Mouse (Mus musculus) forebrain, postnatal 0 days (tissue): ENCODE data around the gene Pcdh7. TPM values are rescaled to one million over a fixed set of nuclear protein-coding genes. Genes with fewer than 3 reads are reported as not detected.
A peak's percentile ranks its signal among the peaks of the same experiment; 100 is the strongest.

Experiments used
- ATAC-seq: fragments of 200-750 bp; cut with Nextera tagmentation; 2 replicates; pipeline ENCODE4 v1.8.0; 2017; ENCODE audit warnings: mild to moderate bottlenecking, moderate library complexity
- DNase-seq: peaks from one replicate; pipeline ENCODE4 v3.0.0-alpha.2; 2015
- H3K27ac ChIP-seq: fragments of 300-500 bp; sonication (generic); 2 replicates; pipeline ENCODE4 v1.5.1; 2014; ENCODE audit warnings: low read depth, mild to moderate bottlenecking, antibody characterized with exemption, low read length, moderate library complexity, mixed read lengths
- H3K27me3 ChIP-seq: fragments of 300-500 bp; sonication (generic); 2 replicates; pipeline ENCODE4 v1.6.1; 2014; ENCODE audit warnings: mild to moderate bottlenecking, low read length, mixed read lengths; ENCODE audit not compliant: insufficient read depth
- H3K36me3 ChIP-seq: fragments of 300-500 bp; sonication (generic); 2 replicates; pipeline ENCODE4 v1.6.1; 2014; ENCODE audit warnings: mild to moderate bottlenecking, moderate library complexity; ENCODE audit not compliant: insufficient read depth
- H3K4me1 ChIP-seq: fragments of 300-500 bp; sonication (generic); 2 replicates; pipeline ENCODE4 v1.6.1; 2014; ENCODE audit warnings: antibody characterized with exemption; ENCODE audit not compliant: insufficient read depth
- H3K4me2 ChIP-seq: fragments of 300-500 bp; sonication (generic); 2 replicates; pipeline ENCODE4 v1.6.1; 2014; ENCODE audit warnings: low read depth, mild to moderate bottlenecking, moderate library complexity
- H3K4me3 ChIP-seq: fragments of 300-500 bp; sonication (generic); 2 replicates; pipeline ENCODE4 v1.5.1; 2014; ENCODE audit warnings: low read depth, low read length, mixed read lengths
- H3K9ac ChIP-seq: fragments of 300-500 bp; sonication (generic); 2 replicates; pipeline ENCODE4 v1.6.1; 2014; ENCODE audit warnings: mild to moderate bottlenecking
- H3K9me3 ChIP-seq: fragments of 300-500 bp; sonication (generic); 2 replicates; pipeline ENCODE4 v1.6.1; 2016; ENCODE audit warnings: low read length
- CTCF ChIP-seq: sonication (generic); IDR thresholded peaks from 2 replicates; pipeline ENCODE4 v1.5.1; 2016; ENCODE audit warnings: antibody characterized with exemption, control low read depth, low read depth
- WGBS: fragments of 180-500 bp; shearing (Covaris S2); extraction: QIAGEN DNeasy Blood & Tissue Kit; methylation state at CpG from one replicate; pipeline ENCODE4 v1.1.7; 2014; 5-methylcytosine and 5-hydroxymethylcytosine counted together
- polyA plus RNA-seq: library from polyadenylated mRNA; unstranded; fragments of >200 nt; fragmentation: Nextera tagmentation; extraction: Ambion mirVana; gene quantifications from 2 replicates; pipeline ENCODE4 v1.2.1, GENCODE M21; 2015
- total RNA-seq: library from RNA; depleted of rRNA; stranded (reverse); fragments of >200 nt; gene quantifications from 2 replicates; pipeline ENCODE4 v1.2.3, GENCODE M21; 2014

Gene Pcdh7
- total and polyA plus RNA-seq, 2 experiments from 2014 or later, result 15.5 to 89.3 TPM

GRCm38 (mm10) chr5:57899018-57899614 lies 181.3 kb downstream of the Pcdh7 start:
- Histone ChIP-seq H3K4me2 (no peak overlapping the region), H3K27ac (no peak overlapping the region), H3K27me3 (no peaks in the 10 kb centered on the region), H3K4me1 (no peaks in the 10 kb centered on the region), H3K9ac (no peak overlapping the region), H3K36me3 (no peaks in the 10 kb centered on the region), H3K4me3 (no peak overlapping the region), H3K9me3 (no peaks in the 10 kb centered on the region)
- WGBS, result 64% methylated on average over 7 of the region's 7 CpGs
- DNase-seq (no peak), ATAC-seq (no peak)
- TF ChIP-seq CTCF, result no peak

- Histone ChIP-seq H3K9me3 (no peaks in the 10 kb centered on the region), H3K4me1 (no peaks in the 10 kb centered on the region), H3K36me3 (no peaks in the 10 kb centered on the region), H3K4me3 (no peak overlapping the region), H3K4me2 (no peak overlapping the region), H3K27ac (no peak overlapping the region), H3K9ac (no peak overlapping the region), H3K27me3 (no peaks in the 10 kb centered on the region)
- DNase-seq (no peak), ATAC-seq (no peak)
- 74% methylated on average over 4 of the region's 4 CpGs for WGBS
- no peak for TF ChIP-seq CTCF
Observed at GRCm38 (mm10) chr5:57907218-57907617, 189.5 kb downstream of the Pcdh7 start.

- H3K36me3 ChIP-seq, result no peaks in the 10 kb centered on the region
- WGBS, result 90% methylated on average over 5 of the region's 5 CpGs
- DNase-seq, result no peak
Observed at GRCm38 (mm10) chr5:57921140-57921539, 203.4 kb downstream of the Pcdh7 start.

GRCm38 (mm10) chr5:57931331-57931730 lies 213.6 kb downstream of the Pcdh7 start:
- Histone ChIP-seq H3K9ac (no peak overlapping the region), H3K27me3 (no peaks in the 10 kb centered on the region), H3K4me2 (no peak overlapping the region), H3K4me3 (no peak overlapping the region), H3K36me3 (no peaks in the 10 kb centered on the region), H3K27ac (no peak overlapping the region), H3K9me3 (no peaks in the 10 kb centered on the region), H3K4me1 (no peaks in the 10 kb centered on the region)
- TF ChIP-seq CTCF, result no peak
- DNase-seq (peak; percentile 56), ATAC-seq (peak; percentile 66; the same call in 1 of the 2 replicates)
- 65% methylated on average over 5 of the region's 5 CpGs for WGBS

More at GRCm38 (mm10) chr5:57921140-57921539, 203.4 kb downstream of the Pcdh7 start:
- H3K4me1 ChIP-seq, result no peaks in the 10 kb centered on the region
- H3K4me3 ChIP-seq, result no peak overlapping the region
- no peak overlapping the region for H3K4me2 ChIP-seq
- H3K9me3 ChIP-seq, result no peaks in the 10 kb centered on the region
- H3K9ac ChIP-seq, result no peak overlapping the region
- no peaks in the 10 kb centered on the region for H3K27me3 ChIP-seq
- TF ChIP-seq CTCF, result no peak
- ATAC-seq, result no peak
- no peak overlapping the region for H3K27ac ChIP-seq

- 65% methylated on average over 5 of the region's 5 CpGs for WGBS
- Histone ChIP-seq H3K4me2 (no peak overlapping the region), H3K9ac (no peak overlapping the region), H3K4me1 (no peaks in the 10 kb centered on the region), H3K27me3 (no peaks in the 10 kb centered on the region), H3K27ac (no peak overlapping the region), H3K9me3 (no peaks in the 10 kb centered on the region), H3K4me3 (no peak overlapping the region), H3K36me3 (no peaks in the 10 kb centered on the region)
- DNase-seq, result peak; percentile 40
- ATAC-seq, result peak; percentile 60; the same call in 1 of the 2 replicates
- TF ChIP-seq CTCF, result no peak
Observed at GRCm38 (mm10) chr5:57931738-57932137, 214.0 kb downstream of the Pcdh7 start.

- Histone ChIP-seq H3K36me3 (no peaks in the 10 kb centered on the region), H3K9ac (no peak overlapping the region), H3K4me2 (no peak overlapping the region), H3K4me1 (no peaks in the 10 kb centered on the region), H3K27me3 (no peaks in the 10 kb centered on the region), H3K9me3 (no peaks in the 10 kb centered on the region), H3K4me3 (no peak overlapping the region), H3K27ac (no peak overlapping the region)
- TF ChIP-seq CTCF, result no peak
- WGBS, result 92% methylated on average over 2 of the region's 2 CpGs
- DNase-seq (no peak), ATAC-seq (no peak)
Observed at GRCm38 (mm10) chr5:57934666-57935065, 216.9 kb downstream of the Pcdh7 start.

GRCm38 (mm10) chr5:57940457-57940856 lies 222.7 kb downstream of the Pcdh7 start:
- no peak overlapping the region for H3K27ac ChIP-seq
- no peak overlapping the region for H3K4me3 ChIP-seq
- DNase-seq (no peak), ATAC-seq (no peak)
- H3K4me1 ChIP-seq, result no peaks in the 10 kb centered on the region
- H3K4me2 ChIP-seq, result no peak overlapping the region
- 77% methylated on average over 3 of the region's 3 CpGs for WGBS
- H3K27me3 ChIP-seq, result no peaks in the 10 kb centered on the region
- no peak overlapping the region for H3K9ac ChIP-seq
- no peak for TF ChIP-seq CTCF
- H3K36me3 ChIP-seq, result no peaks in the 10 kb centered on the region
- H3K9me3 ChIP-seq, result no peaks in the 10 kb centered on the region
